Comparison of ENCODE assay signal across 1 mouse cellular context in the genomic region with DNA sequence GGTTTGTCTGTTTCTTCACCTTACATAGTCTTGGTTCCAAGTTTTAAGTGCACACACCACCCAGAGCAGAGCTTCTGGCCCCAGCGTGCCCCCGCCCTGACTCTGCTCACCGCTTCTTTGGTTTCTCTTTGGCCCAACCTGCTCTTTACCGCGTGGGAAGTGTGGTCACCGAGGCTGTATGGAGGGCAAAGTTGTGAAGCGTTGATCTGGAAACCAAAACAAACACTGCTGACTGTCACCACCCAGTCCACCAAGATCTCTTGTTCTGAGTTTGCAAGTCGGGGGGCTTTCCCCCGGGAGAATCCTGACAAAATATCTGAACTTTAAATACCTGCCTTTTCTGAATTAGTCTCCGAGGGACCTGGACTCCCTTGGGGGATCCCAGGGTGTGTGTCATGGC.
TF ChIP-seq lines count a peak whose summit lies in the region.

No protein-coding gene starts in this region.

TF ChIP-seq in CH12.LX, 34 proteins besides CTCF, POLR2A, EP300 and RAD21 (continued from another document):
- TF ChIP-seq JUND (conservative IDR thresholded peaks at IDR 0.05; ENCODE audit: low read depth, low read length), result 0 out of 2 replicates have a peak, but pooled peaks have one; percentile 29
TF ChIP-seq in CH12.LX: peak in this region for 12.
